8 mouse cellular contexts compared by ENCODE assay signal in genomic region chr2:159755541-159756011, GRCm38 (mm10).
DNase-seq lines count a peak whose midpoint lies in the region; ATAC-seq lines count a peak whose summit lies in the region.

No protein-coding gene starts in this region.

- 61% methylated on average over 7 of the region's 7 CpGs for WGBS in hindbrain, embryonic 16.5 days
- WGBS in midbrain, embryonic 16.5 days = 41% methylated on average over 7 of the region's 7 CpGs

- DNase-seq in gastrocnemius, adult 18-20 months (ENCODE audit: low spot score) = peak; percentile 27
- DNase-seq in gastrocnemius, adult 8-10 months (ENCODE audit: low spot score in 2 of 2) = no peak
- peak; percentile 5 for DNase-seq in embryo, embryonic 11.5 days (ENCODE audit: low read depth, low spot score)
- peak; percentile 1 to 24 for DNase-seq in left cerebral cortex, adult 9 months (ENCODE audit: low spot score in 2 of 2)

- no peaks in the 10 kb centered on the region for H3K4me1 ChIP-seq in hindbrain, embryonic 16.5 days (ENCODE audit: control insufficient read depth, insufficient read depth, low read depth, low read length)
- no peaks in the 10 kb centered on the region for H3K4me1 ChIP-seq in midbrain, embryonic 16.5 days (ENCODE audit: control insufficient read depth, insufficient read depth, low read length)

- H3K4me2 ChIP-seq in hindbrain, embryonic 16.5 days (ENCODE audit: low read length) = no peak overlapping the region
- no peak overlapping the region for H3K4me2 ChIP-seq in midbrain, embryonic 16.5 days (ENCODE audit: low read length)

- no peaks in the 10 kb centered on the region for H3K36me3 ChIP-seq in hindbrain, embryonic 16.5 days (ENCODE audit: control insufficient read depth, insufficient read depth, low read length)
- no peaks in the 10 kb centered on the region for H3K36me3 ChIP-seq in midbrain, embryonic 16.5 days (ENCODE audit: control insufficient read depth, insufficient read depth, low read length)

- no peak overlapping the region for H3K4me3 ChIP-seq in hindbrain, embryonic 16.5 days (ENCODE audit: low read length)
- H3K4me3 ChIP-seq in midbrain, embryonic 16.5 days (ENCODE audit: low read depth, low read length) = no peak overlapping the region

- peak; percentile 82 for ATAC-seq in hindbrain, embryonic 16.5 days
- ATAC-seq in midbrain, embryonic 16.5 days = peak; percentile 51; the same call in 1 of the 2 replicates
- ATAC-seq in erythroblast, adult 5-6 weeks (replicated peaks; ENCODE audit: low FRiP score, poor library complexity, severe bottlenecking) = no peak
- no peak for ATAC-seq in megakaryocyte-erythroid progenitor cell, adult 5-6 weeks (replicated peaks; ENCODE audit: low FRiP score, low TSS enrichment, poor library complexity, severe bottlenecking)

- no peak overlapping the region for H3K27ac ChIP-seq in hindbrain, embryonic 16.5 days (ENCODE audit: low read depth, low read length)
- H3K27ac ChIP-seq in midbrain, embryonic 16.5 days (ENCODE audit: low read length) = no peak overlapping the region

- no peaks in the 10 kb centered on the region for H3K27me3 ChIP-seq in hindbrain, embryonic 16.5 days (replicated peaks; ENCODE audit: control insufficient read depth, insufficient read depth, low read length)
- no peaks in the 10 kb centered on the region for H3K27me3 ChIP-seq in midbrain, embryonic 16.5 days (ENCODE audit: control insufficient read depth, insufficient read depth, low read depth, low read length)

- no peak overlapping the region for H3K9ac ChIP-seq in hindbrain, embryonic 16.5 days (ENCODE audit: low read depth, low read length)
- H3K9ac ChIP-seq in midbrain, embryonic 16.5 days (ENCODE audit: low read depth, low read length) = no peak overlapping the region

- no peaks in the 10 kb centered on the region for H3K9me3 ChIP-seq in hindbrain, embryonic 16.5 days (ENCODE audit: control insufficient read depth, low read length)
- no peaks in the 10 kb centered on the region for H3K9me3 ChIP-seq in midbrain, embryonic 16.5 days (replicated peaks; ENCODE audit: control insufficient read depth, low read length, poor library complexity, severe bottlenecking)

Comparison
In these comparisons a context has a peak if more than half of its experiments do, and no peak if none do; other contexts are left out.
1. DNase-seq: peak in gastrocnemius, adult 18-20 months (single experiment), embryo, embryonic 11.5 days (single experiment) and left cerebral cortex, adult 9 months (2 of 2); none in gastrocnemius, adult 8-10 months (0 of 2).
2. ATAC-seq: peak in hindbrain, embryonic 16.5 days (single experiment) and midbrain, embryonic 16.5 days (single experiment); none in erythroblast, adult 5-6 weeks (single experiment) and megakaryocyte-erythroid progenitor cell, adult 5-6 weeks (single experiment).